Comparison of ENCODE assay signal across 8 mouse cellular contexts in the genomic region with DNA sequence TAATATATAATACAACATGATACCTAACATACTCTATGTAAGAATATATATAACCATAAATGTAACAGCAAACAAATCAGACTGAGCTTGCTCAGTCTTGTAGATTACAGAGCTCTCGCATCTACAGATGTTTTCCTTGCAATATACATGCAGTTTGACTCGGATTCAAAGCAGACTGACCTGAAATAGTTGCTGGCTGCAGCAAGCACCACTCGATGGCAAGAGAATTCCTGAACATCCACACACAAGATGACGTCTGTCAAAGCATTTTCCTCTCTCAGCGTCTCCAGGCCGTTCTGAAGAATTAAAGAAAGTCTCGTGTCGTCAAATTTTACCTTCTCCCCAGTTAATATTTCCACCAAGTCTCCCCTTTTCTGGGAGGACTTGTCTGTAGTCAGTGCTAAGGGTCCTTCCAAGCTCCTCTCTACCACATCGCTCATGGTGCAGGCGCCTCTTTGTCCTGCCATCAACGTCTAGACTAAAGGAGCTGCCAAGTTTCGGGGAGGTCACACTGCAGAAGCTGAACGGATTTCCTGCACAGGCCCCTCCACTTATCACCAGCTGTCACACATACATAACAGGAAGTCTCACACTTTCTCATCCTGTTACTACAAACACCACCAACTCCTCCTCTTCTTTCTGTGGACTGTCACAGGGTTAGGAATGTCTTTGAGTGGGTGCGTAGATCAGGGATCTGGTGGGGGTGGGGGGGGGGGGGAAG. TPM values are rescaled to one million over a fixed set of nuclear protein-coding genes. Genes with fewer than 3 reads are reported as not detected.
DNase-seq lines count a peak whose midpoint lies in the region; ATAC-seq lines count a peak whose summit lies in the region.

Gene Klhl6, minus strand, starts transcription at position 501 of the 721 bp plus-strand sequence.

- no peaks in the 10 kb centered on the region for H3K4me1 ChIP-seq in hindbrain, embryonic 10.5 days (replicated peaks)
- H3K4me1 ChIP-seq in hindbrain, embryonic 13.5 days (replicated peaks), result no peaks in the 10 kb centered on the region
- H3K4me1 ChIP-seq in neural tube, embryonic 13.5 days (replicated peaks), result no peaks in the 10 kb centered on the region
- no peaks in the 10 kb centered on the region for H3K4me1 ChIP-seq in forebrain, embryonic 12.5 days

- no peak within 1 kb of the TSS for H3K27ac ChIP-seq in hindbrain, embryonic 10.5 days
- H3K27ac ChIP-seq in hindbrain, embryonic 13.5 days, result no peak within 1 kb of the TSS
- H3K27ac ChIP-seq in neural tube, embryonic 13.5 days (replicated peaks), result no peak within 1 kb of the TSS
- no peak within 1 kb of the TSS for H3K27ac ChIP-seq in forebrain, embryonic 12.5 days

- H3K4me2 ChIP-seq in hindbrain, embryonic 13.5 days, result no peak within 1 kb of the TSS
- H3K4me2 ChIP-seq in neural tube, embryonic 13.5 days, result 0 out of 2 replicates have a peak within 1 kb of the TSS, but pooled peaks have one; percentile 20
- H3K4me2 ChIP-seq in forebrain, embryonic 12.5 days, result no peak within 1 kb of the TSS

- no peaks in the 10 kb centered on the region for H3K36me3 ChIP-seq in hindbrain, embryonic 10.5 days
- H3K36me3 ChIP-seq in hindbrain, embryonic 13.5 days, result no peaks in the 10 kb centered on the region
- H3K36me3 ChIP-seq in neural tube, embryonic 13.5 days, result no peaks in the 10 kb centered on the region
- no peaks in the 10 kb centered on the region for H3K36me3 ChIP-seq in forebrain, embryonic 12.5 days (replicated peaks)

- no peaks in the 10 kb centered on the region for H3K9me3 ChIP-seq in hindbrain, embryonic 10.5 days
- no peaks in the 10 kb centered on the region for H3K9me3 ChIP-seq in hindbrain, embryonic 13.5 days
- H3K9me3 ChIP-seq in neural tube, embryonic 13.5 days, result no peaks in the 10 kb centered on the region
- H3K9me3 ChIP-seq in forebrain, embryonic 12.5 days, result no peaks in the 10 kb centered on the region

- ATAC-seq in hindbrain, embryonic 13.5 days (ENCODE audit: low FRiP score), result no peak
- ATAC-seq in common myeloid progenitor, adult 5-6 weeks (replicated peaks; ENCODE audit: low read depth, poor library complexity, severe bottlenecking), result peak; percentile 86
- no peak for ATAC-seq in neural tube, embryonic 13.5 days (ENCODE audit: low read depth)
- no peak for ATAC-seq in forebrain, embryonic 12.5 days (ENCODE audit: low FRiP score)

- H3K4me3 ChIP-seq in hindbrain, embryonic 10.5 days, result no peak within 1 kb of the TSS
- no peak within 1 kb of the TSS; the same call in 1 of the 2 replicates for H3K4me3 ChIP-seq in hindbrain, embryonic 13.5 days
- H3K4me3 ChIP-seq in neural tube, embryonic 13.5 days, result 0 out of 2 replicates have a peak within 1 kb of the TSS, but pooled peaks have one; percentile 4
- H3K4me3 ChIP-seq in forebrain, embryonic 12.5 days (replicated peaks), result no peak within 1 kb of the TSS

- H3K27me3 ChIP-seq in hindbrain, embryonic 10.5 days (ENCODE audit: insufficient read depth, poor library complexity, severe bottlenecking), result no peaks in the 10 kb centered on the region
- no peaks in the 10 kb centered on the region for H3K27me3 ChIP-seq in hindbrain, embryonic 13.5 days
- no peaks in the 10 kb centered on the region for H3K27me3 ChIP-seq in neural tube, embryonic 13.5 days
- H3K27me3 ChIP-seq in forebrain, embryonic 12.5 days, result no peaks in the 10 kb centered on the region

- peak; percentile 9 for DNase-seq in hindbrain, embryonic 10.5 days (ENCODE audit: low spot score)
- DNase-seq in heart, postnatal 25 days (ENCODE audit: low spot score), result peak; percentile 52
- DNase-seq in liver, result peak; percentile 54
- DNase-seq in left cerebral cortex, postnatal 36 days (ENCODE audit: low spot score in 2 of 2), result no peak

- H3K9ac ChIP-seq in hindbrain, embryonic 13.5 days, result no peak within 1 kb of the TSS
- H3K9ac ChIP-seq in neural tube, embryonic 13.5 days, result no peak within 1 kb of the TSS
- no peak within 1 kb of the TSS for H3K9ac ChIP-seq in forebrain, embryonic 12.5 days

- WGBS in hindbrain, embryonic 10.5 days, result 75% methylated on average over 14 of the region's 14 CpGs
- WGBS in hindbrain, embryonic 13.5 days, result 74% methylated on average over 14 of the region's 14 CpGs
- 77% methylated on average over 14 of the region's 14 CpGs for WGBS in neural tube, embryonic 13.5 days
- WGBS in forebrain, embryonic 12.5 days, result 83% methylated on average over 14 of the region's 14 CpGs

- intact Hi-C loops in heart, postnatal 25 days (cut with DNase I), result loop anchor here (2.0 to 5.0 kb wide), 2 partner anchors 22 to 115 kb away; partner anchors contain the start of gene Klhl24
- intact Hi-C loops in left cerebral cortex, postnatal 36 days (cut with DNase I), result no loop called here

RNA-seq across cellular contexts. Expression of gene Klhl6, which starts in this region (rescaled TPM):
- 8.8 and 8.9 TPM in 2 replicates for polyA plus RNA-seq in hindbrain, embryonic 10.5 days (2016; fragmentation: Nextera tagmentation; extraction: Ambion mirVana)
- polyA plus RNA-seq in hindbrain, embryonic 13.5 days (2015; fragmentation: Nextera tagmentation; extraction: Ambion mirVana), result 6.1 and 6.9 TPM in 2 replicates
- 115 and 129 TPM in 2 replicates for total RNA-seq in common myeloid progenitor, adult 5-6 weeks (2017)
- total RNA-seq in heart, postnatal 25 days (2021), result 1 to 10 TPM; 4.2 to 5.9 TPM
- polyA plus RNA-seq in neural tube, embryonic 13.5 days (2015; fragmentation: Nextera tagmentation; extraction: Ambion mirVana), result 6.6 and 7.7 TPM in 2 replicates
- 5.0 and 5.7 TPM in 2 replicates for polyA plus RNA-seq in forebrain, embryonic 12.5 days (2016; fragmentation: Nextera tagmentation; extraction: Ambion mirVana)
- total RNA-seq in left cerebral cortex, postnatal 36 days (2021), result 1 to 10 TPM; 1.1 to 2.0 TPM

Comparison
In these comparisons a context has a peak if more than half of its experiments do, and no peak if none do; other contexts are left out.
1. RNA of gene Klhl6 (total RNA-seq): 115 to 129 TPM in common myeloid progenitor, adult 5-6 weeks; 4.2 to 5.9 TPM in heart, postnatal 25 days and 1.1 to 2.0 TPM in left cerebral cortex, postnatal 36 days; every median in the first group is over 10 times any median in the second.
2. DNase-seq: peak in hindbrain, embryonic 10.5 days (single experiment), heart, postnatal 25 days (single experiment) and liver (single experiment); none in left cerebral cortex, postnatal 36 days (0 of 2).